Mouse (Mus musculus) gastrocnemius, adult 8-10 months (tissue): ENCODE data around the gene Lrrc17. TPM values are rescaled to one million over a fixed set of nuclear protein-coding genes. Genes with fewer than 3 reads are reported as not detected.
"Not testable (repeated sequence)": the region's sequence is repeated elsewhere in the genome, so short reads cannot be mapped to it uniquely, and the experiment has no call there.

Source experiments
- DNase-seq, 2 experiments: peaks; one replicate each; pipeline ENCODE4 v3.0.0; 2022; ENCODE audit warnings: low spot score in 2 of 2
- total RNA-seq, 4 experiments: library from RNA; stranded (reverse); gene quantifications; 2 replicates each; pipeline ENCODE4 v1.2.4; 2022

The Lrrc17 gene
- total RNA-seq, 4 experiments from 2014 or later: 0.89 to 2.0 (median 1.0) TPM

DNA sequence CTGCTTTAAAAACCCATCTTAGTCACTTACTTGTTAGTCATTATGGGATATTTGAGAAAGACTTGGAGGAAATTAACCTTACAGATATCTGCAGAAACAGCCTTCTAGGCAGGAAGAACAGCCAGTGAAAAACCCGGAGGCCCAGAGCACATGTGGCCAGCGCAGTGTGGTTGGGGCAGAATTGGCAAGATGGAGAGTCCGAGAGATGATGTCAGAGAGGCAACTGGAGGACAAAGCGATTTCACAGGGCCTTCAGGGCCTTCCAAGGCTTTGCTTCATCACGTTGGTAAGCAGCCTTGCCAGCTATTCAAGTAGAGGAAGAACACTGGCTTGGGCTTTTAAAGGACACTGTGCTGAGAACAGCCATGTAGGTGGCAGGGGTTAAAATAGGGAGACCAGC, 10.4 kb upstream of the Lrrc17 start:
- peak; percentile 23 to 41 for DNase-seq

GRCm38 (mm10) chr5:21542226-21542625, 1.1 kb upstream of the Lrrc17 start:
- DNase-seq: no peak

GRCm38 (mm10) chr5:21544821-21545220, 1.5 kb downstream of the Lrrc17 start:
- peak; percentile 24 to 26 for DNase-seq

GRCm38 (mm10) chr5:21545227-21545626, 1.9 kb downstream of the Lrrc17 start:
- no peak for DNase-seq

GRCm38 (mm10) chr5:21545786-21546185, 2.4 kb downstream of the Lrrc17 start:
- peak in 1 of 2 experiments; percentile 17 for DNase-seq

GRCm38 (mm10) chr5:21547005-21547404, 3.6 kb downstream of the Lrrc17 start:
- no peak for DNase-seq

DNA sequence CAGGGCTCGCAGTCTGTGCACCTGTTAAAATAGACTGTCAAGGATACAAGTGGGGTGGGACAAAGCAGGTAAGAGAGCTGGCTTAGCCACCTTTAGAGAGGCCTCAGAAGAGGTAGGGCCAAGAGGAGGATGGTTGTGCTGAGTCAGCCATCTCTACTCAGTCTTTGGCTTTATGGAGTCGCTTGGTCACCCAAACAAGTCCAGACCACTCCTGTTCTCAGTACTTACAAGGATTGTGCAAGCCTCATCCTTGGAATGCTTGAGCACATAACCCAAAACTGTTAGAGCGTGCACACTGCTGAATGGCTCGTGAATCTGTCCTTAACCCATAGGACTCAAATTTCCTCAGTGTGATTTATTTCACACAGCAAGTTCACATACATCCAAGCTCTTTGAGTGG, 10.3 kb downstream of the Lrrc17 start:
- no peak for DNase-seq

- no peak for DNase-seq
Observed at GRCm38 (mm10) chr5:21554732-21555131, 11.4 kb downstream of the Lrrc17 start.

GRCm38 (mm10) chr5:21556502-21556901, 13.1 kb downstream of the Lrrc17 start:
- no peak for DNase-seq

DNA sequence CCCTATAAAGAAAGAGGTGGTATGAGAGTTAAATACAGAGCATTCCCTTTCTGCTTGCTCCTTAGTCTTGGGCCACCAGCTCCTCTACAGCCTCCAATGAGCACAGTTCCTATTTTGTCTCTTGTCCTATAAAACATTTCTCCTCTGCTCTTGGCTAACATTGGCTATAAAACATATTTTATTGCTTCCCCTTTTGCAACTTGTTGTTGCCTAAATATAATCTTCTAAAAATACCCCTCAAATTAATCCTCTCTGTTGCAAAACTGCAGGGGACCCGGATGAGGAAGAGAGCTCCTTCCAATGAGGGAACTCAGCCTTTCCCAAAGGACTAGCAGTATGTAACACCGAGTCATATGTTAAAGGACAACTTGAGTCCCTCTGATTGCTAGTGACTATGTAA, 20.6 kb downstream of the Lrrc17 start:
- no peak for DNase-seq

- DNase-seq: no peak
Observed at GRCm38 (mm10) chr5:21565392-21566065, 22.2 kb downstream of the Lrrc17 start.

DNA sequence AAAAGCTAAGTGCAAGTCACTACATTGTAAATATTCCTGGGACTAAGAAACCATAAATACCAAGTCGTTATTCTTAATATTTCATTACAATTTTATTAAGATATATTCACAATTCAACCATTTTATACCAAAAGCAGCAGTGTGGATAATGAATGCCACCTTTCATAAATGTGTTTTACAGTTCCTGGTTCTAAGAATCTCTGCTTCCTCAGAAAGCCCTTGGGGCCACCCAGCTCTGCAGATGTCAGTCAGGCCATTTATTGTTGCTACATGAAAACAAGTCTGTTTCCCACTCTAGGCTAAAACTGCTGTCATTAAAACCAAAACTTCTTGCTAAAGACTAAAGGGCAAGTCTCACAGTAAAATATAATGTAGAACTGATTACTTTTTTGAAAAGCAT, 24.4 kb downstream of the Lrrc17 start:
- no peak for DNase-seq

- DNase-seq: no peak
Observed at GRCm38 (mm10) chr5:21572764-21573416, 29.5 kb downstream of the Lrrc17 start.

DNA sequence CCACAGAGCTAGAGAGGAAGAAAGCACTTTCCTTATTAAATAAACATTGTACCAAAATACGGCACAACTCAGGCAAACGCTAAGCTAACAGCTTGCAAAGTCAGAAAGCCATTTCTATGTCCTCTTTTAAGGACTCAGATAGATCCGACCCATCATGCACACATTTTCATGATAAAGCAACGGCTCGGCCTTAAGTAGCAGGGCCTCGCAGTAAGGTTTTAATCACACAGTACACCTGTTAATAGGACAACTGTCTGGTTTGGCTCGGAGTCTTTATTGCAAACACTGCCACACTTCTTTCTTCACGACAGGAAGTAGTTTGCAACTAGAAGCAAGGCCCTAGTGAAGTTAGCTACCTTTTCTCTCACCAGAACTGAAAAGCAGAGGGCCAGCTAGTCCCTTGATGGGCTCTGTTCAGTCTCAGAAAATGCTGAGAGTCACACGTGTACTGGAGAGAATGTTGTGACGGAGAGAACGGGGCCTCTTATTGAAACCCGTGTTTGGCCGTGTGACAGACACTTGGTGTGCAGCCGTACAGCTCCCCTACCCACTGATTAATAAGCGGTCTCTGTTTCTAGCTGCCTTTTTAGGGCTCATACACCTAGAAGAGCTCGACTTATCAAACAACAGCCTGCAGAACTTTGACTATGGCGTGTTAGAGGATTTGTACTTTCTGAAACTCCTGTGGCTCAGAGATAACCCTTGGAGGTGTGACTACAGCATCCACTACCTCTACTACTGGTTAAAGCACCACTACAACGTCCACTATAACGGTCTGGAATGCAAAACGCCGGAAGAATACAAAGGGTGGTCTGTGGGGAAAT, 31.2 kb downstream of the Lrrc17 start:
- no peak for DNase-seq

DNA sequence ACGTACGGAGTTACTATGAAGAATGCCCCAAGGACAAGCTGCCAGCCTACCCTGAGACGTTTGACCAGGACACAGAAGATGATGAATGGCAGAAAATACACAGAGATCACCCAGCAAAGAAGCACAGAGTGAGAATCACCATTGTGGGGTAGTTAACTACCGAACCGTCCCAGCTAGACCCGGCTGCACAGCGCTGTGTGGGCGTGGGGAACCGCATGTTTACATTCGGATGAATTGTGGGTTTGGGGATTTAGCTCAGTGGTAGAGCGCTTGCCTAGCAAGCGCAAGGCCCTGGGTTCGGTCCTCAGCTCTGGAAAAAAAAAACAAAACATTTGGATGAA, 31.8 kb downstream of the Lrrc17 start:
- no peak for DNase-seq

GRCm38 (mm10) chr5:21578136-21578535, 34.8 kb downstream of the Lrrc17 start:
- DNase-seq: no peak

DNA sequence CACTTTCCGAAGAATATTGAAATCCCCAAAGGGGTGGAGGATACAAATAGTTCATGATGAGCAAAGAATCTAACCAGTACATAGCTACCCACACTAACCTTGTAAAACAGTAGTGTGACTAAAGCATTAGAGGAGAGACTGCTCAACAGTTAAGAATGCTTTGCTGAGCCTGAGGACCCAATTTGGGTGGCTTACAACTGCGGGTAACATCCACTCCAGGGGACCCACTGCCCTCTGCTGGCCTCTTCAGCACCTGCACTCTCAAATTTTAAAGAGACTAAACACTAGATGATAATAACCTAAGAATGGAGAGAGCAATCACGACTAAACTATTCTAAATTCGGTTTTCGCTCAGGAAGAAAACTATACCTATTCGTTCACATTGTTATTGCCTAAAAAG, 43.4 kb downstream of the Lrrc17 start:
- peak; percentile 11 to 14 for DNase-seq

- DNase-seq: no peak
Observed at GRCm38 (mm10) chr5:21587683-21588082, 44.3 kb downstream of the Lrrc17 start.

DNA sequence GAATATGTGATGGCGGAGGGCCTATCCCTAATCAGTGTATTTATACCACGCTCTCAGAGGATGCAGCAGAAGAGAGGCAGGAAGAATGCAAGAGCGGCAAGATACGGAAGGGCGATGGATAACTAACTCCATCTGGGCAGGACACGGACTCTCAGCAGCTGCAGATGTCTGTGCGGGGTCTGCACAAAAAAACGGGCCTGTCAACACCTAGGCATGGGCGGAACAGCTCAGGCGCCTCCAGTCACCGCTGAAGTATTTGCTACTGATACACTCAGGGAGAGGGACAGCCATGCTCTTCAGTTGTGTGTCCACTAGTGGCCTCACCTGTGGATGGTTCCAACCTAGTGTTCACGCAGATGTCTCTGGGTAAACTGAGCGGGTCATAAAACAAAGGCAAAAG, 44.9 kb downstream of the Lrrc17 start:
- DNase-seq: no peak

DNA sequence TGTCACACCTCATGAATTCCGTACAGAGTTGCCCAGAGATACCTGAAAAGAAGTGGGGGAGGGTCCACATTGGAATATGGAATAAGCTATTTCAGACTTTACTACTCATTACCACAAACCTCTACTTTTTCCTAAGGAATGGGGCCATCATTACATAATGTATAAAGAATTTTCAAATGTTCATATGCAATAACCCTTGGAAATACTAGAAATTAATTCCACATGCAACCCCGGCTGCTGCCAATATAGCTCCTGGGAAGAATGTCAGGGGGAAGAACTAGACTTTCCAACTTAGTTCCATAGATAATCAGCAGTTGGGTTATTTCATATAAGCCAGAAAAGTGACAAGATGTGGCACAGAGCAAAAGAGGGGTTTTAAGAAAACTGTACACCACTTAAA, 48.7 kb downstream of the Lrrc17 start:
- no peak for DNase-seq

GRCm38 (mm10) chr5:21593201-21593709, 49.9 kb downstream of the Lrrc17 start:
- DNase-seq: no peak

DNA sequence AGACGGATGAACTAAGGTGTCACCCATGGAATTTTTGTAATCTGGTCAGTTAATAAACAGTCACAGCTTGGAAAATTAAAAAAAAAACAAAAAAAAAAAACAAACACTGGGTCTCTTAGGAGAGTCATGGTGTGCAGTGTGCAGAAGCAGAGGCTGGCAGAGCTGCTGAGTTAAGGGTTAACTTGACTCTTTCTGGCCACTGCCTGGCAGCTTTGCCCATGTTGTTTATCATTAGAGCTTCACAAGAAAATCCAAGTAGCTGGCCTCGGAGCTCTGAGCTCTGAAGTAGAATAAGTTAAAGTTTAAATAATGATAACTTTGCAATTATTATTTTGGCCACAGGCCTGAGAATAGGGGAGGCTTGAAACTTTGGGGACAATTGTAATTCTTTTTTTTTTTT, 56.2 kb downstream of the Lrrc17 start:
- DNase-seq: not testable (repeated sequence)
